Mouse (Mus musculus) frontal cortex, postnatal 36 days (tissue): ENCODE data around the gene Vmn1r179.
A peak's percentile ranks its signal among the peaks of the same experiment; 100 is the strongest.
"Not testable (repeated sequence)": the region's sequence is repeated elsewhere in the genome, so short reads cannot be mapped to it uniquely, and the experiment has no call there.

Source experiments
- DNase-seq, 2 experiments: peaks; one replicate each; pipeline ENCODE4 v3.0.0; 2022; ENCODE audit warnings: low spot score in 2 of 2

Gene Vmn1r179

GRCm38 (mm10) chr7:23926678-23927077, at the start of gene Vmn1r179:
Vmn1r179 (plus strand) TSS chr7:23926978.
- no peak for DNase-seq

DNA sequence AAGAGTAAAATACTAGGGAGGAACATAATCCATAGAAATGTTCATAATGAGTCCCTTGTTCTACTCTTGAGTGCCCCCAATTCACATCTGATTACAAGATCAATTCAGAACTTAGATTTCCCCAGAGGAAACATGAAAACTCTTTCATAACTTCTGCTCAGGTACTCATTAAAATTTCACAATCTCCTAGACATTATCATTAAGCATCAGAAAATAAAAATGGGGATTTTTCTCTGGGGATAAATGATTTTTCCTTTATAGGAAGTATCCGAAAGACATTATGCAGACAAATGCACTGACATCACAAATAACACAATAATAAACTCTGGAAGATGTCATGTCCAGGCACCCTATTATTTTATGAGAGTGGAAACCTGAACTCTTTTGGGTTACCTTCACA, 35.1 kb upstream of the Vmn1r179 start, which contains the start of gene Vmn1r178:
Vmn1r178 (plus strand) TSS at position 301 of the 400 bp plus-strand sequence.
- no peak for DNase-seq

DNA sequence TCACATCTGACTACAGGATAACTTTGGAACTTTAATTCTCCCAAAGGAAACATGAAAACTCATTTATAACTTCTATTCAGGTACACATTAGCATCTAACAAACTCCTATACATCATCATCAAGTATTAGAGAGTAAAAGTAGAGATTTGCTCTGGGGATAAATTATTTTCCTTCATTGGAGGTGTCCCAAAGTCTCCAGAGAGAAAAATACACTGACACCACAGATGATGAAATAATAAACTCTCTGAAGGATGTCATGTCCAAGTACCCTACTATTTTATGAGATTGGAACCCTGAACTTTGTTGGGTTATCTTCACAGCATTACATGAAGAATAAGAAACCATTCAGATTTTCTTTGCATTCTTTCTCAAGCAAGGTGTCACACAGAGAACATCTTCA, 23.6 kb downstream of the Vmn1r179 start, which contains the start of gene Vmn1r180:
Vmn1r180 (plus strand) TSS at position 301 of the 400 bp plus-strand sequence.
- DNase-seq: no peak

DNA sequence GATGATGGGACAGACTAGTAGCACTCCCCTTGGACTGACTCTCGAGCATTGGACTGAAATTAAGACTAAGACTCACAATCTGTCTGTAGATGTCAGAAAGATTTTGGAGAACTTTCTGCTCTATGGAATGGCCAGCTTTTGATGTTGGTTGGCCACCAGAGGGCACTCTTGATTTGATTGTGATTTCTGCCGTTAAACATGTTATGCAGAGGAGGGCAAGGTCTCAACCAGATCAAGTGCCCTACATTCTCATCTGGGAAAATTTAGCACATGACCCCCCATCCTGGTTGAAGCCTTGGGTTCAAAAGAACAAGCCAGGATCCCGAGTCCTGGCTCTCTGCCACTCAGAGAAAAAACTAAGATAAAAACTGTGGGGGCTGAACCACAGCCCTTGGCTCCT, 41.3 kb downstream of the Vmn1r179 start:
- peak; percentile 1 to 2 for DNase-seq

GRCm38 (mm10) chr7:23974315-23974714, 47.5 kb downstream of the Vmn1r179 start, which contains the start of gene Vmn1r181:
Vmn1r181 (plus strand) TSS chr7:23974615.
- not testable (repeated sequence) for DNase-seq
